Mouse (Mus musculus) frontal cortex, postnatal 10 days (tissue): ENCODE measurements around the gene Krt10.
A peak's percentile ranks its signal among the peaks of the same experiment; 100 is the strongest.

Experiments used
- DNase-seq, 2 experiments: peaks; one replicate each; pipeline ENCODE4 v3.0.0; 2022; ENCODE audit warnings: low spot score in 2 of 2, mixed read lengths in 1 of 2

Gene Krt10

DNA sequence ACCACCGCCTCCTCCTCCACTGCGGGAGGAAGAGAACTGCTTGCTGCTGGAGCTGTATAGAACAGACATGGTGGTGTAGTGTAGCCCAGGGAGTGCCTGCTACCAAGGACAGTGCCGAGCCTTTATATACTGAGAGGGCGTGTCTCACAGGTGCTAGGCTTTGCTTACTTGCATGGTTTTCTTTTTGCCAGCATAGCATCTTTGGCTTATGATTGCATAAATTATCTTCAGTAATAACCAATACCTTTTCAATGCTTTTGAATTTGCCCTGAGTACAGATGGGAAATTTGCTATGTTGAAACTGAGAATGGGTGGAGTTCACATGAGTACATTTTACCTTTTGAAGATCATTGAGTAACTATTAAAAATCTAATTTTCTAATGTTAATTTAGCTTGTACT lies at the start of gene Krt10:
Gene Krt10 (minus strand): TSS at position 101 of the 400 bp plus-strand sequence.
- DNase-seq = no peak

DNA sequence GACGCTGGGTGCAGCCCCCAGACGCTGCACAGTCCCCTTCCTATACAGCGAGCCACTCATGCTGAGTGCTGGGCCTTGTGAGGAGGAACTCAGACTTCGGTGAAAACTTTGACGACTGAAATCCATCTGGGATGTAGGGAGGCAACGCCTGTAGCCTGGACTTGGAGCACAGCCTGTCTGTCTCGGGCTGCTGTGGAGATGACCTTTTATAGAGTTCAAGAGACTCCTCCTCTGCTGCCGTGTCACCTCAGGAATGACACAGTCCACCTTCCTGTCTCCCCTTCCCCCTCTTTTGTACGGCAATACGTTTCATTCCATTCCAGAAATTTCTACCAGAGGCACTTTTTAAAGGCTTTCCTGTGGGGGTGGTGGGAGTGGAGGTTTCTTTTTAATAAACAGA lies 48.8 kb upstream of the Krt10 start, which contains the start of gene Krt20:
Gene Krt20 (minus strand): TSS at position 179 of the 400 bp plus-strand sequence.
- no peak for DNase-seq

DNA sequence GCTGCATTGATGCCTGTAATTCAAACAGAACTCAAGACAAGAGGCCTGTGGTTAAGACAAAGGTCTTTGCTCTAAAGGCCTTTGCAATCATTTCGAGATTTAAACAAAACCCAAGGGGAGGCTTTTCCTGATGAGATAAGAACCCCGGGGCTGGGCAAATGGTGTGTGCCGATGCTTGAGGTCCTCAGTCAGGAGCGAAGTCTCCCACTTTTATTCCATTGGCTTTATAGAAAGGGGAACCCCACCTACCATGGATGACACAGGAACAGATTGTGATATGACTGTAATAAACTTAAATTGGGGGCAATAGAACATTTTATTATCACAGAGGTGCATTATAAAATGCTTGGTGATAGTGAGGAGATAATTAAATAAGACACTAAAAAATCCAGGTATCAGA lies 47.5 kb upstream of the Krt10 start:
- DNase-seq = no peak

DNA sequence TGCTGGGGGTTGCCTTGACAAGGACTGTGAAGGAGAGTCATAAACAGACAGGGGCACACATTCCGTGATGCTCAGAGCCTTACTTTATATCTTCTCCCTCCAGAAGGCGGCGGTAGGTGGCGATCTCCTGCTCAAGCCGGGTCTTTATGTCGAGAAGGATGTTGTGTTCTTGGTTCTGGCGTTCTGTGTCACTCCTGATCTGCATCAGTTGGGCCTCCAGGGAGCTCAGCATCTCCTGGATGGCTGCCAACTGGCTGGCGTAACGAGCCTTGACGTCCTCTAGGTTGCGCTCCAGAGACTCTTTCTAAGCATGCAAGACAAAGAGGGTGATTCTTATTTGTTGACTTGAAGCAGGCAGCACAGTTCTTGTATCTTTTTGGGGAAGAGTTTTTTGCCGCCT lies 41.5 kb upstream of the Krt10 start:
- no peak for DNase-seq

DNA sequence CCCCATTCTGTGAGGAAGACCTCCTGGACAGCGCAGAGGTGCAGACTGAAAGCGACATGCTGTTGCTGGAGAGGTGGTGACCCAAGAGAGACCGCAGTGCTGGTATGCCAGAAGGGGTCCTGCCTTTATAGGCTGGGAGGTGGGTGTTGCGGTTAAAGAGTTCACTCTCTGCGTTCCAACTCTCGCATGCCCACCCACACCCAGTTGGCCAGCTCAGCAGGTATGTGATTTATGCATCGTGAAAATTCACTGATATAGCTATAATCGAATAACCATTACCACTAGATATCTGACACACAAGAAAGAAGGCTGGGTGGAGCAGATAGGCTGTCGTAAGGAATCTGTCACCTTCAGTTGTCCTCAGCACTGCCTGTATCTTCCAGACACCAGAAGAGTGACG lies 33.0 kb upstream of the Krt10 start, which contains the start of gene Krt12:
Gene Krt12 (minus strand): TSS at position 101 of the 400 bp plus-strand sequence.
- no peak for DNase-seq

DNA sequence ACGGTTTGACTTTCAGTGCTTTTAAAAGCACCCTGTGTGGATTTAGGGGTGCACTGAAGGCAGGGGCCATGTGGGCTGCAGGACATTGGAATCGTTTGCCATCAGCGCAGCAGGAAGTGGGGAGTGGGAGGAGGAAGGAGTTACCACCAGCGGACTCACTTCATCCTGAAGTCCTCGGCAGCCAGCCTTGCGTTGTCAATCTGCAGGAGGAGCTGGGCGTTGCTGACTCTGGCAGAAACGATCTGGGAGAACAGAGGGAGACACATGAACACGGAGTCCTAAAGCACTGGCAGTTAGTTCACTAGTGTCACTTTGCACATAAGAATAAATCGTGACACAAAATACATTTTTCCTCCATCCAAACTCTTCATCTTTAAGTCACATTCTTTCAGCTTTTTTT lies 31.4 kb upstream of the Krt10 start:
- DNase-seq = no peak

DNA sequence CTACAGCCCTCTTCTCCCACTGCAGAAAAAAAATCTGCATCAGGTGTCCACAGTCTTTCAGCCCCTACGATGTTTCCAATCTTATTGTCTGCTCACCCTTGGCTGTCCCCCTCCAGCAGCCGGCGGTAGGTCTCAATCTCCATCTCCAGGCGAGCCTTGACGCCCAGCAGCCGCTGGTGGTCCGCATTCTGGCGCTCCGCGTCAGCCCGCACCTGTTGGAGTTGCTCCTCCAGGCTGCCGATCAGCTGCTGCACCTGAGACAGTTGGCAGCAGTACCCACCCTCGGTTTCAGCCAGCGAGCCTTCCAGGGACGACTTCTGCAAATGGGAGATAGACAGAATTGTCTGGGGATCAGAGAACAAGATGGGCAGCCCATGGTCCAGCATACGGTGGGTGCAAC lies 28.7 kb upstream of the Krt10 start:
- DNase-seq = no peak

DNA sequence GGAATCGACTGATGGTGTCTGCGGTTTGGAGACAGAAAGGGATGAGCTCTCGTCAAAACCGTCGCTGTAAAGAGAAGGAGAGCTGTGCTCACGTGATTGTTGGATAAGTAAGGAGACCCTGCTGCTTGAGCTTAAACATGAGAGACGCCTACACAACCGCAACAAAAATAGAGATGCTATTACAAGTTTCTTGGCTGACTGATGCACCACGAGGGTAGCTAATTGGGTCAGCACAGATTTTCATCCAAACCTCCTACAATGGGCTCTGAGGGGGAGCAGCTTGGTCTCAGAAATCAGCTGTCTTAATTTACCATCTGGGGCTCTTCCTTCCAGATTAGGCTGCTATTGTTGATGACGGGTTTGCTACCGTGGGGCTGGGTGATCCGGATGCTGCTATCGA lies 27.7 kb upstream of the Krt10 start:
- DNase-seq = peak; percentile 27 to 63

DNA sequence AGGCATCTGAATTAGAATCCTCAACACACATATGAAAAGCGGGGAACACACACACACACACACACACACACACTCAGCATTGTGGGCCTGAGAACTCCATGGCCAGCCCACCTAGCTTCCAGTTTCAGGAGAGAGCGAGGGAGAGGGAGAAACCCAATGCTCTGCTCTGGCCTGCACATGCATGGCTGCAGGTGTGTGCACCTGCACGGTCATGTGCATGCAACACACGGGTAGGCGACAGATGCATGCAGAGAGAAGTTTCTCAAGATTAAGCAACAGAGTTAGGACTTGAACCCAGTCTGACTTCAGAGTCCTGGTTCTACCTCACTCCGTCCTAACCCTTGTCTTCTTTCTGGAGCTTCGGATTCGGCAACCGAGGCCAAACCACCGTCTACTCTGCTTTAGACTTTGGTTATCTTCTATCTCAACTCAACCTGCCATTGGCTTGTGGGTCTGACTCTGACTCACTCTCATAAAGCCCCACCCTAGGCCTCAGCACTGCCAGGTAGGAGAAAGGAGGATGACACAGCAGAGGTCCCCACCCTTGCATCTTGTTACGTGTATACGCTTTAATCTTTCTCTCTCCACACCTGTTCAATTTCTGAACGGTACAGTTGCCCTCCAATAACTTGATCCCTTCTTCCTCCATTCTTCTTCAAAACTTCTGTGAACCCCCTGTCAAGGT lies 25.4 kb upstream of the Krt10 start:
- DNase-seq = no peak

DNA sequence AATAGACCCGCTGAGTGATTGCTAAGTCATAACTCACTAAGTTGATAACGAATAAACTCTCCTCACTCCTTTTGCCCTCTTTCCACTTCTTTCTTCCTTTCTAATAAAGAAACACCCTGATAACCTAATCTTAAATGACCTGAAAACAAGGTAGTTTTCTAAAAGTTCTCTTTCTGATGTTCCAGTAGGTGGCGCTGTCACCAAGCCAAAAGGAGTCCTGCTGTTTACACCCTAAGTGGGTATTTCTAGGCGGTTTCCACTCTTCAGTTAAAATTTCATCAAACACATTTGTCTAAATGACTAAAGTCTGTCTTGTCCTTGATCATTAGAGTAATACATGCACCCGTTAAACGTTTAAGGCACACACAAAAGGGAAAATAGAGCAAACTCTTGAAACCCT lies 24.1 kb upstream of the Krt10 start:
- DNase-seq = no peak

DNA sequence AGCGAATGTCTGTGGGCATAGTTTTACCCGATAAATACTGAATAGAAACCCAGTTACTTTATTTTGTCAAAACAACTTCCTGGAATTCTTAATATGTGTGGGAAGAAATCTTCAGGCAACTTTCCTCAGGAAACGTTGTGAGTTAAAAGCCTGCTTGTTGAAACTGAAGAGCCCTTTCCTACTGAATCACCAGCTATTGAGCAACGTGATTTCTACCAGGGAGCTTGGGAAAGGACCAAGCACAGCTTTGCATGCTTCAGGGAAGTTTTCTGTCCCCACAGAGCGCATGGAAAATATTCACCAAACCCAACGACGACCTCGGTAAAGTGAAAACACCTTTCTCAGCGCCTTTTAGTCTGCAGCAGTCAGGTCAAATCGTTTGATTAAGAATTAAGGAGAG lies 17.0 kb upstream of the Krt10 start:
- no peak for DNase-seq

DNA sequence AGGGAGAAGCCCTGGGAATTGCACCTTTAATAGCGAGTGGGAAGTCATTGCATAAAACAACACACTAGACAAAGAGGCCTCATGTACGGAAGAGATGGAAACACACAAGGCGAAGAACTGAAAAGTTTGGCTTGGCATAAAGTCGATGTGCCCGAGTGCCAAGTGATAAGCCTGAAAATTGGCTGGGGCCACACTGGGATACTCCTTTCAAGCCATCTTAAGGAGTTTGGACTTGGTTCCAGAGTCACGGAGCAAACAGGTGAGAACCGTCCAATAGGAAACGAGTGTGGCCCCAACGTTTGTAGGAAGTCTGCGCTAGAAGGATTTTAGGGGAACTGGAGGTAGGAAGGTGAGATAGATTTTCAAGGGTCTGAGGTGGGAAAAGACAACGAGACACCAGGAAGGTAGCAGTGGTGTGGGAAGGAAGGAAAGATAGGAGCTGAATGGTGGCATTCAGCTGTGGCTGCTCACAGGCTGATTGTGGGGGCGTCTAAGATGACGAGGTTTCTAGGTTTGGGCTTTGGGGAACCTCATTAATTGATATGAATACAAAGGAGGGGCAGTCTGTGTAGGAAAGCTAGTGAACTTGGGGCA lies 10.9 kb upstream of the Krt10 start:
- DNase-seq = no peak

DNA sequence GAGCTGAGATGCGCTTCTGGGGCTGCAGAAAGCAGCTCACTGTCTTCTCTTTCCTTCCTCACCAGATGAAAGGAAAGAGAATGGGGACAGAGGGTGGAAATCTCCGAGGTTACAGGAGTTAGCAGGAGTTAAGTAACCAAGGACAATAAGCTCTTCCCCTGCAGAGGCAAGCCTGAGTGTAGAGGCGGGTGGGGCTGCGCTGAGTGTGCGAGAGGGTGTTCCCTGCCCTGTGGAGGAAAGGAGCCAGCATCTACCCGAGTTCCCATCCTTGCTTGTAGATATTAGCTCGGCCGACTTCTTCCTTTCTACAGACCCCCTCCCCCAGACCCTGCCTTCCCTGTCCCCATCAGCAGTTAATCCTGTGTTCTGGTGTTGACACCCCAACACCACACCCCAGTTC lies 9.7 kb upstream of the Krt10 start:
- no peak for DNase-seq

DNA sequence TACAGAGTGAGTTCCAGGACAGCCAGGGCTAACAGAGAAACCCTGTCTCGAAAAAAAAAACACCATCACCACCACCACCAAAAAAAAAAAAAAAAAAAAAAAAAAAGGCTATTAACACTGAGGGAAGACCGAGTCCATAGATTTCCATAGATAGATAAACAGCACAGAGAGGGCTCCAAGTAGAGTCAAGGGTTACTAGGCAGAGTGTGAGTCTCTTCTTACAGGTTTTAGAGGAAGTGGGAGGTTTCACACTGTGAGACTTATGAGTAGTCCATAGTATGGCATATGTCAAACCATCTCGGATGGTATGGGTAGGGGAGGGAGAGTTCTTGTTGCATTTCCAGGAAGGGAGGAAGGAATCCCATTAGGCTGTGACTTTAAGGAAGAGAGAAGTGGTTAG lies 8.9 kb upstream of the Krt10 start:
- DNase-seq = no peak

DNA sequence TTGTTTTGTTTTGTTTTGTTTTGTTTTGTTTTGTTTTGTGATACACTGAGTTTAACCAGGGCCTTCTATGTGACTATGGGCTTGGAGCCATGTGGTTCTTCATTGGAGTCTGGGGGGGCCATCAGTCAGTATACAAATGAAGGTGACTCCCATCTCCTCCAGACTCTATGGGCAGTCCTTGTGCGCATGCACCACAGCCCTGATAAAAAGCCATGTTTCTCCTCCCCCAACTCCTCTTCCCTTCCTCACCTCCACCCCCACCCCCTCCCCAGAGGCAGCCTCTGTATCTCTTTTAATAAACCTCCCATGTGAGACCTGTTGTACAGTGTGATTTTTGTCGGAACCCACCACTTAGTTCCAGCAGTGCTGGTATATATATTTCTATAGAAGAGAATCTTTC lies 7.5 kb upstream of the Krt10 start:
- no peak for DNase-seq

DNA sequence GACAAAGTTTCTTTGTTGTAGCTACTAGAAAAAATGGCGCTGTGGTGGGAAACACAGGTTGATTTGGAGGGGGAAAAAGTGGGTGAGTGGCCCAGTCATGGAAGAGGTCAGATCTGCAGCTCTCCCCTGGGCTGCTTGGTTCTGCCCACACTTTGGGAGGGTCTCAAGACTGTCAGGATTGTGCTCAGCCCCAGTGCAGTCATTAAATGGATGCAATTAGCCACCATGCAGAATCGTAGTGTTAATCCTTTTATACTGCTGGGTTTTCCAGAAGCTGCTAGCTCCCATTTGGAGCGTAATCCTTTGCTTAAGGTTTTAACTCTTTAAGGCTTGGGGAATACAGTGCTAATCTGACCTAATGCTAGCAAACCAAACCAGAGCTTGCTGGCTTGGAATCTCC lies 6.9 kb upstream of the Krt10 start:
- DNase-seq = no peak

DNA sequence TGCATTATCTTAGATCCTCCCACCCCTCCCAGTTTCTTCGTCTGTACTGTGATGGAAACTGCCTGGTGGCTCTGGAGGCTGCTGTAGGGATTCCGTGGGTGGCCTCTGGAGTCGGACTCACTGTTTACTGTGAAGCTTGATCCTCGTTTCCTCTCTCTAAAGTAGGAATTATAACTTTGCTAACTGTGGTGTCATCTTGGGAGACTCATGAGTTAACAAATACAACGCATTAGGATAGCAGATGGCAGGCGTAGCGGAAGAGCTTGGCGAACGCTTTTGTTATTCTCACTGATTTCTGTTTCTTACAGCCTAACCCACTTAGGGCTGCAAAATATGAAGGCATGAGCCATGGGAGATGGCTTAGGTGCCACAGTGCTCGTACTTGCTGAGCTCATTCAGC lies 3.3 kb upstream of the Krt10 start:
- no peak for DNase-seq

DNA sequence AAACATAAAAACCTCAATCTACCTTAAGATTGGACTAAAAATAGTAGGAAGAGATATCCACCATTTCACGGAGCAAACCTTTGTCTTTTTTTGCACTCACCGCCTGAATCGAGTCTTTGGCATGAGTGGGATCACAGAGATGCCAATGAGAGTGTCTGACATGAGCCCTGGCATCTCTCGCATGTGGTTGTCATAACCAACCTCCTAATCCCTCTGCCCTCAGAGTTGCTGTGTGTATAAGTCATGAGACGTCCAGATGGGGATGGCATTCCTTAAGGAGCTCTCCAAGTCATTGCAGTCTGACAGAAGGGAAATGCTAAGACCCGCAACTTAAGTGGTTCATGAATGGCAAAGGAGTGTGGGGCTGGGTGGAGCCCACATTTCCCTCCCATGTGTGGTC lies 2.2 kb upstream of the Krt10 start:
- DNase-seq = no peak

DNA sequence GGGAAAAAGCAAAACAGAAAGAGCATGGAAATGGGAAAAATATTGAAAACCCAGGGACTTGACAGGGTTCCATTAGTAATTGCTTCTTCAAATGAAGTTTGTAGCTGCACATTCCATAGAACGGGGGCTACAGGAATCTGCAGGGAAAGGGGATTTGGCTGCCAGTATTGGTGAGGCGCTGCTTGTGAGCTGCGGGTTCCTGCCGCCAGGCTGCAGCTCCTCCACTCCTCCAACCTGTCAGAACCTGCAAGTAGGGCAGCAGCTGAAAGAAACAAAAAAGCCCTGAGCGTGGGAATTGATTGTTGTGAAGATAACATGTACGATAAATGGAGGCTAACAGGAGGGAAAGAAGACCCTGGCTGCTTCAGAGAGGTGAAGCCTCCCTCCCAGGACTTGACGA lies 1.7 kb upstream of the Krt10 start:
- no peak for DNase-seq

DNA sequence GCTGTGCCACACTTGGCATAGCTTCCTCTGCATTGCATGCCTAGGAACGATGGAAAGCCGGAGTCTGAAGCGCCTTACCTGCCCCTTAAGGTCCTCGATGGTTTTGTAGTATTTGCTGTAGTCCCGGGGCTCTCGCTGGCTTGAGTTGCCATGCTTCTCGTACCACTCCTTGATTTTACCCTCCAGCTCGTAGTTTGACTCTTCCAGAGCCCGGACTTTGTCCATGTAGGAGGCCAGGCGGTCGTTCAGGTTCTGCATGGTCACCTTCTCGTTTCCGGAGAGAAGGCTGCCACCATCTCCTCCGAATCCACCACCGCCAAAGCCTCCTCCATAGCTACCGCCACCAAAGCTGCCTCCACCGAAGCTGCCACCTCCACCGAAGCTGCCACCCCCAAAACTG lies 503 bp downstream of the Krt10 start:
- DNase-seq = no peak

DNA sequence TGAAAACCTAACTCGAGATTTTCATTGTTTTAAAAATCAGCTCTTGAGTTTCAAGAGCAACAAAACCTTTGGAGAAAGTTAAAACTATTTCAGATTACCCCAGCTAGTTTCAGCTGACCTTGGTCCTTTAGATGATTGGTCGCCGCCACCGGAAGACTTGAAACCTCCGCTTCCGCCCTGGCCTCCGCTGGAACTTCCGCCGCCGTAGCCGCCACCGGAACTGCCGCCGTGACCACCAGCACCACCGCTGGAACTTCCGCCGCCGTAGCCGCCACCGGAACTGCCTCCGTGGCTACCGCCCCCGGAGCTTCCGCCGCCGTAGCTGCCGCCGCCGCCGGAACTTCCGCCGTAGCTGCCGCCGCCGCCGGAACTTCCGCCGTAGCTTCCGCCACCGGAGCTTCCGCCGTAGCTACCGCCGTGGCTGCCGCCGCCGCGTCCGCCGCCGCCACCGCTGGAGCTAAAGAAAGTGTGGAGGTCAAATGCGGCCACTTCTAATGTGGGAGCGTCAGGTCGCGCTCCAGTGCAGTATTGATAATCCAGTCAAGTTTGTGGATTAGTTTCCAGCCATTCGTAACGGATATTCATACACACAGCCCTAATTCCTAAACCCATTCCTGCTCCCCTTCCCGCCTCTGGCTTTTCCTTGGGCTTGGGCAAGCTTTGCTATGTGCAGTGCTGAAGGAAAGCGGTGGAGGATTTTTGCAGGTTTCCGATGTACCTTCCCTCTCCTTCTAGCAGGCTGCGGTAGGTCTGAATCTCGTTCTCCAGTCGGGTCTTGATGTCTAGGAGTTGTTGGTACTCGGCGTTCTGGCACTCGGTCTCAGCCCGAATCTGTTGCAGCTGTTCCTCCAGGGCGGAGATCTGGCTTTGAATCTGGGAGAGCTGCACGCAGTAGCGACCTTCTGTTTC lies 3.1 kb downstream of the Krt10 start:
- peak; percentile 75 to 83 for DNase-seq

DNA sequence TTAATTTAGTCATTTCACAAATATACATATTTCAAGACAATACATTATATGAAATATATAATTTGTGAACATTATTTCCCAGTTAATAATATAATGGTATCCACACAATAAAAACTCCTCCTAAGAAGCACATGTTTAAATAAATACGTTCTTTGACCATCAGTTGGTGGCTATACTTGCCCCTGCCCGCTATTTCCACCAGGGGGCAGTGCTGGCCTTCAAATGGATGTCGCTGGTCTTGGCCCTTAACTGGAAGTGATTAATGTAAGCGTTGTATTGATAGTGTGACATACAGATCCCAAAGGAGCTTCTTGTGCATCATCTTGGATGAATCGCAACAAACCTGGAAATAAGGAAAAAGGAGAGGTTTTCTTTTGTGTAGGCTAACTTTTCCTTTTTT lies 9.6 kb downstream of the Krt10 start:
- DNase-seq = peak; percentile 27 to 55

DNA sequence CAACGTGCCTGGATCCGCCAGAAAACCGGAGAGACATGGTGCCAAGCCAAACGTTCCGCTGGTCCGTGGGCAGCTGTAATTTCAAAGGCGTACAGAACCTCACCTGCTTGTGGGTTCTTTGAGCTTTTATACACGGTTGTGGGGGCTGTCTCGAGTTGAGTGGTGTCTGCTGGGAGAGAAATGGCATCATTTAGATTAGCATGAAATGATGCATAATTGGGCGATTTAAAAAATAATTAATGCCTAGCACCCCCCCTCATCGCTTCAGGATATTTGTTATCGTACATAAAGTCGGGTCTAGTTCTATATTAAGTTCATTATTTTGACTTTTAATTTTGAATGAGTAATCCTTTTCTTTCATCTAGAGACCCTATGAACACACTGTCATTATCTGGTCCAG lies 14.4 kb downstream of the Krt10 start, which contains the start of gene Krt28:
Gene Krt28 (minus strand): TSS at position 101 of the 400 bp plus-strand sequence.
- DNase-seq = no peak
